Mouse (Mus musculus): ENCODE measurements around the gene Isoc2b.
"Not testable (repeated sequence)": the region's sequence is repeated elsewhere in the genome, so short reads cannot be mapped to it uniquely, and the experiment has no call there.

Gene Isoc2b

DNA sequence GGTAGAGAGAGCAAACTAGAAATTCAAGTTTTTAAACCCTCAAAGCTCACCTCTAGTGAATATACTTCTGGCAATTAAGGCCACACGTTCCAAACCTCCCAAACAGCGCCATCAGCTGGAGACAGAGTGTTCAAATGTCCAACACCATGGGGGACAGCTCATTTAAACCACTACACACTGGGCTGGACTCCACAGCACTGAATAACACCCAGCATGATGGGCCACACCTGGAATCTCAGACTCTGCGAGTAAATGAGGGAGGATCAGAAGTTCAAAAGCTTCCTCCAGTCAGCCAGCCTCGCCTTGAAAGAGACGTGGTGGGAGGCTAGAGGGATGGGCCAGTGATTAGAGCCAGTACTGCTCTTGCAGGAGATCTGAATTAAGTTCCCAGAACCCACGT lies at the start of gene Isoc2b:
TSS of gene Isoc2b (minus strand) at position 126 of the 400 bp plus-strand sequence.
- DNase-seq (ENCODE audit: inconsistent age in 2 of 2, low spot score in 1 of 2), result no peak

GRCm38 (mm10) chr7:4919096-4919495 lies 49.0 kb upstream of the Isoc2b start:
- DNase-seq (ENCODE audit: inconsistent age in 2 of 2, low spot score in 1 of 2), result no peak

- DNase-seq (ENCODE audit: inconsistent age in 2 of 2, low spot score in 1 of 2), result no peak
Measured at GRCm38 (mm10) chr7:4918681-4919080, 48.6 kb upstream of the Isoc2b start.

GRCm38 (mm10) chr7:4917494-4917893 lies 47.4 kb upstream of the Isoc2b start:
- DNase-seq (ENCODE audit: inconsistent age in 2 of 2, low spot score in 1 of 2), result no peak

DNA sequence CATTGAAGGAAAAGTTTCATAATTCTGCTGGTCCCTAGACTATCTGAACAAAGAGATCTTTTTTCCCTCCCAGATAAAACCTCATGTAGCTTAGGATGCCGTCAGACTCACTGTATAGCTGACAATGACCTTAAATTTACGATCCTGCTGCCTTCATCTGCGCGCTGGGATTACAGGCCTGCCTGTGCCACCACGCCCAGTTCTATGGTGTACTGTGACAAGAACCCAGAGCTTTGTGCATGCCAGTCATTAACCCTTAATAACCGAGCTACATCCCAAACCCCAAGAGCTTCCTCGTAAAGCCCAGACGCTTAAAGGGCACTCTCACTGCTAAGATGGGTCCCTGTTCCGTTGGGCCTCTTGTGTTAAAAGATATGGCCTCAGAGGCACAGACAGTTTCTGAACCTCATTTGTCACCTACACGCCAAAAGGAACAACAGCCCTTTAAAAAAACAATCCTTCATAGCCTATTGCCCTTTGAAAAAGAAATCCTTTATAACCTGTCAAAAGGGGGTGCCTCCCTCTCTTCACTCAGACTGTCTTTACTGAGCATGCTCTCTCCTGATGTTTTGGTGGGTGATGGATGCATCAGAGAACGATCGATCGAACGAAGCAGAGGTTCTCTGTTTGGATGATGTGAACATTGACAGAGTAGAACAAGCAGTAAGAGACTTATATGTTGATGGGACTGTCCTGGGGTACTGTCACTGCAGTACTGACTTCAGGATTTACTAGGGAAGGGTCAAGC lies 45.8 kb upstream of the Isoc2b start:
- peak in 1 of 2 experiments; percentile 50 for DNase-seq (ENCODE audit: inconsistent age in 2 of 2, low spot score in 1 of 2)

DNA sequence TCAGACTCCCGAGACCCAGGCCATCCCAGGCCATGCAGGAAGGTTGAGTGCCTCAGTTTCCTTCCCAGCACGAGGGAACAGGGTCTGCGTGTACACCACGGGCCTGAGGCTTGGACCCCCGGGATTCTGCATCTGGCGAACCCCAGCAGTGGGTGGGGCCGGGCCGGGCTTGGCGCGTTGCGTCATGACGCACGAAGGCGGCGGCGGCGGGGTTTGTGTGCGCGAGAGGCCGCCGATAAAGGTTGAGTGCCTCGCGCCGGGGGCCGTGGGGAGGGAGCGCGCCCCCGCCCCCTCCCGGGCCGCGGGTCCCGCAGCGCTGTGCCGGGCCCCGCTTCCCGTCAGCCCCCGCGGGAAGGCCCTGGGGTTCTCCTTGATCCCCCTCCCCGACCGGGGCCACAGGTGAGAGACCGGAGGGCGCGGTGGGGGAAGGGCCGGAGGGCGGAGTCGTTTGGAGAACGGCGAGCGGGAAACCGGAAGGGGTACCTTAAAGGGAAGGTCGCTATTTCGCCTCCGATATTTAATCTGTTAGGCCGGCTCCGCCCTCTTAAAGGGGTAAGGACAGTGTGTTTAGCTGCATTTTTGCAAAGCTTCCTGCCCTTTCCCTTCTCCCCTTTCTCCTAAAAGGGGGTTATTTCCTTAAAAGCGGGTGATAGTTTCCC lies 45.1 kb upstream of the Isoc2b start, which contains the start of gene Zfp628:
TSS of gene Zfp628 (plus strand) at position 211 of the 659 bp plus-strand sequence.
- peak; percentile 94 to 99 for DNase-seq (ENCODE audit: inconsistent age in 2 of 2, low spot score in 1 of 2)

DNA sequence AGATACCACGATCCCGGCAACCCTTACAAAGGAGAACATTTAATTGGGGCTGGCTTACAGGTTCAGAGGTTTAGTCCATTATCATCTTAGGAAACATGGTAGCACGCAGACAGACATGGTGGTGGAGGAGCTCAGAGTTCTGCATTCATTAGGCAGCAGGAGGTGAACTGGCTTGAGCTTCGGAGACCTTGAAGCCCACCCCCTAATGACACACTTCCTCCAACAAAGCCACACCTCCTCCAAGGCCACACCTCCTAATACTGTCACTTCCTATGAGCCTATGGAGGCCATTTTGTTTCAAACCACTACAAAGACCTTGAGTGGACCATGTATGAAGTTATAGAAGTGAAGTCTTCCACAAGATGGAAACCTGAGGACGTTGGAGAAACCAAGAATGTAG lies 42.2 kb upstream of the Isoc2b start:
- DNase-seq (ENCODE audit: inconsistent age in 2 of 2, low spot score in 1 of 2), result no peak

DNA sequence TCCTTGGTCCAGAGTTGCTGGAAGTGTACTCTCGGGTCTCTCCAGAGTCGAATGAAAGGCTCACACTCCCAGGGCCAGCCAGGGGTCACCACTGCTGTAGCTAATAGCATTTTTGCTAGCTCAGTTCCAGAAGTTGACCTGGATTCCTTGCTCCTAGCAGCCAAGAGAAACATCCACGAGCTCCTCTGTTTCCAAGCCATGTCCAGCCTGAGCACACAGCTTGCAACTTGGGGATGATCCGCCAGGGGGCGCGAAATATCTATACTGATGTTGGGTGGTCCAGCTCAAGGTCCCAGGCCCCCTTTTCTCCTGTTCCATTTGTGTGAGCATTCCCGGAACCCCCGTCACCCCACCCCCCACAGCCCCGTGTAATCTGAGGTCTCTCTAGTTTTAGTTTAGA lies 41.5 kb upstream of the Isoc2b start:
- peak in 1 of 2 experiments; percentile 75 for DNase-seq (ENCODE audit: inconsistent age in 2 of 2, low spot score in 1 of 2)

DNA sequence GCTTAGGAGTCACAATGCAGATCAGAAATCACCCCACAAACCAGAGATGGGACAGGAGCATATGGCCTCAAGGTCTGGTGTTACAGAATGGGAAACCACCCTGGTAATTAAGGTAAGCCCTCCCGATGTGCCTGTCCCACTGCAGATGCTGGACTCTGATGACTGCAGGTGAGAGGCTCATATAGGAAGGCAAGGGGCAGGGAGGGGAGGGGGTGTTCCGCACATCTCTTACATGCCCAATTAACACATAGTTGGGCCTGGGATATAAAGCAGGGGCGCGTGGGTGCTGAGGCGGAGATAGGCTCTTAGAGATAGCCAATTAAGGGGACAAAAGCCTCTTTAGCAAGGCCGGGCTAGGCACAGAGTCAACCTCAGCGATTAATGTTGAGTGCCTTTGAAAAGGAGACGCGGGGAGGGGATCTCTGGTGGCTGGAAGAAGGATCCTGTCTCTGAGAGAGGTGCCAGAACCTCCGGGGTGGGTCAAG lies 36.5 kb upstream of the Isoc2b start, which contains the start of gene Gm36210:
TSS of gene Gm36210 (minus strand) at position 51 of the 485 bp plus-strand sequence.
- DNase-seq (ENCODE audit: inconsistent age in 2 of 2, low spot score in 1 of 2), result no peak

GRCm38 (mm10) chr7:4902404-4902803 lies 32.3 kb upstream of the Isoc2b start:
- no peak for DNase-seq (ENCODE audit: inconsistent age in 2 of 2, low spot score in 1 of 2)

DNA sequence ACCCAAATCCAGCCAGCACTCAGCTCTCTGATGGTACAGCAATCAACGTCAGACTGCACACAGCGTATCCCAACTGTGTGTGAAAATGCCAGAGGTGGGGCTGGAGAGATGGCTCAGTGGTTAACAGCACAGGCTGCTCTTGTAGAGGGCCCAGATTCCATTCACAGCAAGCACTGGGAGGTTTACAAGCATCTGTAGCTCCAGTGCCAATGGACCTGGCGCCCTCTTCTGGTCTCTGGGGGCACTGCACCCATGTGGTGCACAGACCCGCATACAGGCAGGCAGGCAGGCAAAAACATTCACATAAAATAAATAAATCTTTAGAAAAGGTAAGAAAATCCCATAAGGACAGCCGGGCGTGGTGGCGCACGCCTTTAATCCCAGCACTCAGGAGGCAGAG lies 31.1 kb upstream of the Isoc2b start:
- no peak for DNase-seq (ENCODE audit: inconsistent age in 2 of 2, low spot score in 1 of 2)

DNA sequence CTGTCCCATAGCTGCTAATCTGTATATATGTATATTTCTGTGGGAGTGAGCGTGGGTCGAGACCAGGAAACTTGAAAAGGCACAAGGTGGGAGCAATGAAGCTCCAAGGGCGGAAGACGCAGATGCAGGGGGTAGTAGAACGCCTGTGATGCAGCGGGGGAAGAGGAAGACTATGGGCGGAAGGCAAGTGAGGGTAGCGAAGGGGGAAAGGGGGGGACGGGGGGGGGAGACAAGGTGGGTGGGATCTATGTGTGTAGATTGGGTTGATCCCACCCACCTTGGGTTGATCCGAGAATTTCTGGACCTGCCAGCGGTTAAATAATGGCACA lies 30.4 kb upstream of the Isoc2b start:
- DNase-seq (ENCODE audit: inconsistent age in 2 of 2, low spot score in 1 of 2), result no peak

GRCm38 (mm10) chr7:4899649-4900522 lies 29.8 kb upstream of the Isoc2b start:
- peak; percentile 32 to 73 for DNase-seq (ENCODE audit: inconsistent age in 2 of 2, low spot score in 1 of 2)

DNA sequence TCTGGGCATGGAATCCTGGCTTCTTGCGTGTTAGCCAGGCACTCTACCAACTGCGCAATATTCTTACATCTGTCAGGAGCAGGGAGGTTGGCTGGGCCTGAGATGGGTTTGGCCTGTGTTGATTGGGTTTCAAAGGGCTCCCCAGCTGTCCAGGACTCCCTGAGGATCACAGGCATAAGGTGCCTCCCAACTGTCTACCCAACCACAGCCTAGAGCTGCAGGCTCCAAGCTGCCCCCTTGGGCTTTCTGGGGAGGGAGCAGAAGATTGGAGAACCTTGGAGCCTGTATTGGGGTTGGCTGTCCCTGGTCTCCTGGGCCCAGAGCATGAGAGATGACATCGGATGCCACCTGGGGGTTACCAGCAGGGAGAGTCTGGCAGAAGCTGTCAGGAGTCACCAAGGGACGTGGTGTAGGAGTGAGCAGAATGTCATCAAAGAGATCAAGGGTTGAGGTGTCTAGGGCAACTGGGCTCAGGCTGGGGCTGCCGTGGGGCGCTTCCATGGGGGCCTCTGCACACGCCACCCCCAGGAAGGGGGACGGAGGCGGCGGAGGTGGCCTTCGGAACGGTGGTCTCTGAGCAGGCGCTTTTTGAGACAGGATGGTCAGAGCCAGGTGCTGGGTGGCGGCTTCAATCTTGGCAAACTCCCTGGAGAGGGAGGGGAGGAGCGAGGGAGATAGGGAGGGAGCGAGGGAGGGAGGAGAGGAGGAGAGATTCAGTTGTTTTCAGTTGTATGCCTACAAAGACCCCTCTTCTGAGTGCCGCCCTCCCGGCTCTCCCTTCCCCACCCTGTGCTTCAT lies 29.0 kb upstream of the Isoc2b start:
- DNase-seq (ENCODE audit: inconsistent age in 2 of 2, low spot score in 1 of 2), result peak; percentile 34 to 51

GRCm38 (mm10) chr7:4895186-4895585 lies 25.1 kb upstream of the Isoc2b start:
- no peak for DNase-seq (ENCODE audit: inconsistent age in 2 of 2, low spot score in 1 of 2)

DNA sequence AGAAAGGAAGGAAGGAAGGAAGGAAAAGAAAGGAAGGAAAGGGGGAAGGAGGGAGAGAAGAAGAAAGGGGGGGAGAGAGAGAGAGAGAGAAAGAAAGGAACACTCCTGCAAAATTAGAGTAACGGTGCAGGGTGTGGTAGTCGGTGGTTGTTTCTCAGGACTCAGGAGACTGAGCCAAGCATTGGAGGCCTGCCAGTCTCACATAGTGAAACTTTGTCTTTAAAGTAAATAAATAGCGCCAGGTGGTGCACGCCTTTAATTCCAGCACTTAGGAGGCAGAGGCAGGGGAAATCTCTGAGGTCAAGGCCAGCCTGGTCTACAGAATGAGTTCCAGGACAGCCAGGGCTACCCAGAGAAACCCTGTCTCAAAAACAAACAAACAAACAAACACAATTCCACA lies 16.6 kb upstream of the Isoc2b start:
- no peak for DNase-seq (ENCODE audit: inconsistent age in 2 of 2, low spot score in 1 of 2)

DNA sequence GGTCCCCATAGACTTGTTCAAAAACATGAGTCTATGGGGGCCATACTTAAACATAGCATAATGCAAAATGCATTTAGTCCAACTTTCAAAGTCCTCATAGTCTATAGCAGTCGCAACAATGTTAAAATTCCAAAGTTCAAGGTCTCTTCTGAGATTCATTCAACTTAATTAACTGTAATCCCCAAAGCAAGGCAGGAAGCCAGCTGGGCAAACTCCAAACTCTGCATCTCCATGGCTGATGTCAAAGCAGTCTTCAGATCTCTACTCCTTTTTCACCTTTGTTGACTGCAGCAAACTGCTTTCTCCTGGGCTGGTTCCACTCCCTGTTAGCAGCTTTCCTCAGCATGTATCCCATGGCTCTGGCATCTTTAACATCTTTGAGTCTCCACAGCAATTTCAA lies 9.0 kb upstream of the Isoc2b start:
- DNase-seq (ENCODE audit: inconsistent age in 2 of 2, low spot score in 1 of 2), result not testable (repeated sequence)

DNA sequence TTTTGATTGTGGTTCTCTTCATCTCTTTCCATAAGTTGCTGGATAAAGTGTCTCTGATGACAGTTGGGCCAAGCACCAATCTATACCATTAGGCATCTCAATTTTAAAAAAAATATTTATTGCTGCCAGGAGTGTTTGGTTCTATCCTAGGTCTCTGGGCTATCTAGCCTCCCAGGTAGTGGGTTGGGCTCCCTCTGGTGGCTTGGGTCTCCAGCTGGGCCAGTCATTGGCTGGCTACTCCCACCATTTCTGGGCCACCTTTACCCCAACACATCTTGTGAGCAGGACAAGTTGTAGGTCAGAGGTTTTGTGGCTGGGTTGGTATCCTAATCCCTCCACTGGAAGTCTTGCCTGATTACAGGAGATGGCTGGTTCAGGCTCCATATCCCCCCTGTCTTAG lies 8.1 kb upstream of the Isoc2b start:
- DNase-seq (ENCODE audit: inconsistent age in 2 of 2, low spot score in 1 of 2), result peak in 1 of 2 experiments; percentile 64

- DNase-seq (ENCODE audit: inconsistent age in 2 of 2, low spot score in 1 of 2), result no peak
Measured at GRCm38 (mm10) chr7:4877226-4877625, 7.2 kb upstream of the Isoc2b start.

GRCm38 (mm10) chr7:4876753-4877221 lies 6.7 kb upstream of the Isoc2b start, which contains the start of gene Isoc2a:
Gene Isoc2a (plus strand): TSS chr7:4877153.
- DNase-seq (ENCODE audit: inconsistent age in 2 of 2, low spot score in 1 of 2), result peak; percentile 94 to 96

Measured in adrenal gland, adult (tissue).